Mouse (Mus musculus) liver, adult 2 months (tissue): ENCODE data around the gene Oxtr. TPM values are rescaled to one million over a fixed set of nuclear protein-coding genes. Genes with fewer than 3 reads are reported as not detected.
A peak's percentile ranks its signal among the peaks of the same experiment; 100 is the strongest.

Experiments
- DNase-seq: peaks from one replicate; pipeline ENCODE4 v3.0.0-alpha.2; 2011; ENCODE audit warnings: low read depth, low spot score; ENCODE audit errors: extremely low read depth
- H3K27ac ChIP-seq: fragments of 200-500 bp; replicated peaks from 2 replicates; pipeline ENCODE4 v1.5.1; 2012; ENCODE audit warnings: low read depth, mild to moderate bottlenecking, control low read depth, inconsistent platforms, low read length; ENCODE audit not compliant: insufficient read depth
- H3K27me3 ChIP-seq: fragments of 200-500 bp; 2 replicates; pipeline ENCODE4 v1.6.1; 2012; ENCODE audit warnings: mild to moderate bottlenecking, moderate library complexity, low read length, inconsistent platforms; ENCODE audit not compliant: control insufficient read depth, insufficient read depth
- H3K36me3 ChIP-seq: fragments of 200-500 bp; 2 replicates; pipeline ENCODE4 v1.6.1; 2012; ENCODE audit warnings: low read length, inconsistent platforms; ENCODE audit not compliant: control insufficient read depth, insufficient read depth
- H3K4me1 ChIP-seq: fragments of 200-500 bp; 2 replicates; pipeline ENCODE4 v1.6.1; 2011; ENCODE audit warnings: low read length; ENCODE audit not compliant: control insufficient read depth, insufficient read depth
- H3K4me3 ChIP-seq: fragments of 200-500 bp; 2 replicates; pipeline ENCODE4 v1.5.1; 2011; ENCODE audit warnings: low read depth, mild to moderate bottlenecking, control low read depth, low read length, moderate library complexity; ENCODE audit not compliant: insufficient read depth
- H3K79me2 ChIP-seq: fragments of 200-500 bp; 2 replicates; pipeline ENCODE4 v1.6.1; 2012; ENCODE audit warnings: inconsistent platforms, mild to moderate bottlenecking, low read length, moderate library complexity; ENCODE audit not compliant: control insufficient read depth, insufficient read depth
- H3K9ac ChIP-seq: fragments of 200-500 bp; 2 replicates; pipeline ENCODE4 v1.6.1; 2012; ENCODE audit warnings: low read depth, mild to moderate bottlenecking, control low read depth, inconsistent platforms, low read length
- CTCF ChIP-seq: fragments of 200-500 bp; IDR thresholded peaks from 2 replicates; pipeline ENCODE4 v1.5.1; 2011; ENCODE audit warnings: low read depth, low read length, control low read depth
- POLR2A ChIP-seq: fragments of 200-500 bp; IDR thresholded peaks from 2 replicates; pipeline ENCODE4 v1.6.1; 2011; ENCODE audit warnings: low read length, control low read depth; ENCODE audit not compliant: insufficient read depth; ENCODE audit errors: extremely low read depth
- WGBS: fragments of 180-500 bp; shearing (Covaris S2); methylation state at CpG from one replicate; pipeline ENCODE4 v1.1.7; 2018; 5-methylcytosine and 5-hydroxymethylcytosine counted together
- polyA plus RNA-seq: library from polyadenylated mRNA; depleted of rRNA; stranded (reverse); fragments of >200 nt; gene quantifications from 2 replicates; pipeline ENCODE4 v1.2.3, GENCODE M21; 2012
- total RNA-seq: library from RNA; depleted of rRNA; stranded (reverse); fragments of >200 nt; gene quantifications from 2 replicates; pipeline ENCODE4 v1.2.3, GENCODE M21; 2014

Gene Oxtr
- total and polyA plus RNA-seq, 2 experiments, result not detected

DNA sequence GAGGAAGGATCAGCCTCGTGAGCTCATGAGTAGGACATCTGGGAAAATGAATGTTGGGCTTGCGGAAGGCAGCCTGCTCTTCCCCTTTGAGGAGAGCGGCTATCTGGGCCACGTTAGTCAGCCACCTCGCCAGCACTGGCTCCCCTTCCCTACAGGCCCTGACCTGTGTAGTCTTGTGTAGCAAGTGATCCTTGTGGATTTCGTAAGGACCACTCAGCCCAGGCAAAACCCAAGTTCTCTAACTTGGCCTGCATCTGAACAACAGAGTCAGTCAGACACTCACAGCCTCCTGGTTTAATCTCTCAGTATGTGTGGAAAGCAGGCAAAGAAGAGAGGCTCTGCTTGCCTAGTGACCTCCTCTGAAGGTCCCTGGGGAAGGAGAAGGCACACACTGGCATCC is 2.9 kb upstream of the Oxtr start:
- peaks cover 10% of the 10 kb centered on the region for H3K4me1 ChIP-seq
- H3K27ac ChIP-seq, result no peak overlapping the region
- TF ChIP-seq CTCF, result no peak
- no peaks in the 10 kb centered on the region for H3K79me2 ChIP-seq
- no peaks in the 10 kb centered on the region for H3K36me3 ChIP-seq
- WGBS, result 93% methylated on average over 6 of the region's 6 CpGs
- DNase-seq, result no peak
- no peak overlapping the region for H3K9ac ChIP-seq
- peaks cover 14% of the 10 kb centered on the region for H3K27me3 ChIP-seq
- H3K4me3 ChIP-seq, result no peak overlapping the region

DNA sequence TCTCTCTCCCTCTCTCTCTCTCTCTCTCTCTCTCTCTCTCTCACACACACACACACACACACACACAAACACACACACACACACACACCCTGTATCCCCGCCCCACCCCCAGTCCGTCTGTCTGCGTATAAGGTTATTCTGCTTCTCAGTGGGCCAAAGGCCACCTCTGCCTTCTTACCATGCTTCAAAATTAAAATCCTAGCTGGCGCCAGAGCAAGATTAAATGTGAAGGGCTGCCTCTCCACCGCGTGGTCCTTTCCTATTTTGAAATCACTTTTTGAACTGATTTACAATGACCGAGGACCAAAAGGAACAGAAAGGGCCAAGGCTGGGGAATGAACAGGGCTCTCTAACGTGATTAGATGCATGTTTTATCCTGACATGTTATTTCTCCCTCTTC is 1.8 kb upstream of the Oxtr start:
- no peaks in the 10 kb centered on the region for H3K36me3 ChIP-seq
- no peak overlapping the region for H3K4me3 ChIP-seq
- H3K79me2 ChIP-seq, result no peaks in the 10 kb centered on the region
- peaks cover 8% of the 10 kb centered on the region for H3K4me1 ChIP-seq
- H3K27me3 ChIP-seq, result peaks cover 14% of the 10 kb centered on the region
- no peak for DNase-seq
- no peak overlapping the region for H3K9ac ChIP-seq
- H3K27ac ChIP-seq, result no peak overlapping the region
- TF ChIP-seq CTCF (no peak), POLR2A (no peak)
- WGBS, result 83% methylated on average over 8 of the region's 8 CpGs

DNA sequence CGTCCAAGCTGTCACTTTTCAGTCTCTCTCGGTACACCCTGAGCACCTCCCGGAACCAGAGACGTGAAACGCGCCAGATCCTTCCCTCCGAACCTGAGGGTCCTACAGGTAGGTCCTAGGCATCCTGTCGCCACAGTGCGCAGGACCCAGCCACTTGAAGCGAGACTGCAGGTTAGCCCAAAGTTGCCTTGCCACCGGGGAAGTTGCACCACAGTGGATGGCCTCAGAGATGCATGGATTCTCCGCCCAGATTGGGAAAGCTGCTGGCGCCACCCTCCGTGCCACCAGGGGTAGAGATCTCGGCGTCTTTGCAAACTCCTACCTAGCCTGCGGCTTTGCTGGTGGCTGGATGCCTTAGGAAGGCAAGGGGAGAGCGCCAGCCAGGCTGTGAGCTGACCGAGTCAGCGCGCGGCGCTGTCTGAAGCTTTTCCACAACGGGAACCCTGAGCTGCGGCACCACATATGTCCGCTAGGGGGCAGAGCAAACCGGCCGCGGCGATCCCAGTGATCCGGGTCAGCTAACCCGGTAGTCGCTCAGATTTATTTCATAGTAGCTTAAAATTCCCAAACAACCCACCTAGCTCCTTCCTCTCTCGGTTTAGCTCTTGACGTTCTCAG is 991 bp upstream of the Oxtr start:
- peak; percentile 54 for DNase-seq
- H3K79me2 ChIP-seq, result no peaks in the 10 kb centered on the region
- H3K4me1 ChIP-seq, result peaks cover 3% of the 10 kb centered on the region; the same call in 1 of the 2 replicates
- no peaks in the 10 kb centered on the region for H3K36me3 ChIP-seq
- H3K27me3 ChIP-seq, result peaks cover 14% of the 10 kb centered on the region
- TF ChIP-seq POLR2A, result no peak
- peak; percentile 91 for TF ChIP-seq CTCF
- no peak overlapping the region for H3K27ac ChIP-seq
- H3K9ac ChIP-seq, result no peak overlapping the region
- WGBS, result 2% methylated on average over 35 of the region's 35 CpGs
- H3K4me3 ChIP-seq, result peak overlapping the region; percentile 5; the same call in 1 of the 2 replicates

DNA sequence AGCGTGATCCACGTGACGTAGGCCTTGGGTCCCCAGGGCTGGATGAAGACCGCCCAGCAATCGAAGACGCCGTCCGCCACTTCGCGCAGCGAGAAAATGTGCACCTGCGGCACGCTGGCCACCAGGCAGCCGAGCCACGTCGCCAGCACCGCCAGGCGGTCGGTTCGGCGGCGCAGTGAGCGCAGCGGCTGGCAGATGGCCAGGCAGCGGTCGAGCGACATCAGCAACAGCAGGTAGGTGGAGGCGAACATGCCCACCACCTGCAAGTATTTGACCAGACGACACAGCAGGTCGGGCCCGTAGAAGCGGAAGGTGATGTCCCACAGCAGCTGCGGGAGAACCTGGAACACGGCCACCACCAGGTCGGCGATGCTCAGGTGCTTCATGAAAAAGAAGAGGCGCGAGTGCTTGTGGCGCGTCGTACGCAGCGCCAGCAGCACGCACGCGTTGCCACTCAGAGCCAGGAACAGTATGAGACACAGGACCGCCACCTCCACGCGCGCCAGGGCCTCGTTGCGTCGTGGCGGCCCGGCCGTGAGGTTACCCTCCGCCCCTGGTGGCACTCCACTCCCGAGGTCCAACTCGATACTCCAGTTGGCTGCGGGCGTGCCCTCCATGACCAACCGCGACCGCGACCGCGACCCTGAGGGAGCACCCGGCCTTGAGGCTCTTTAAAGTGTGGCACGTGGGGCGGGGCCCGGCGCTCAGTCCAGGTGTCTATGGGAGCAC is 398 bp downstream of the Oxtr start:
- Histone ChIP-seq H3K27ac (no peak overlapping the region), H3K79me2 (no peaks in the 10 kb centered on the region), H3K4me3 (peak overlapping the region; percentile 31; the same call in 1 of the 2 replicates), H3K9ac (no peak overlapping the region), H3K27me3 (peaks cover 14% of the 10 kb centered on the region), H3K36me3 (no peaks in the 10 kb centered on the region), H3K4me1 (peaks cover 3% of the 10 kb centered on the region; the same call in 1 of the 2 replicates)
- no peak for DNase-seq
- TF ChIP-seq POLR2A (no peak), CTCF (0 out of 2 replicates have a peak, but pooled peaks have one; percentile 4)
- WGBS, result 8% methylated on average over 72 of the region's 72 CpGs

DNA sequence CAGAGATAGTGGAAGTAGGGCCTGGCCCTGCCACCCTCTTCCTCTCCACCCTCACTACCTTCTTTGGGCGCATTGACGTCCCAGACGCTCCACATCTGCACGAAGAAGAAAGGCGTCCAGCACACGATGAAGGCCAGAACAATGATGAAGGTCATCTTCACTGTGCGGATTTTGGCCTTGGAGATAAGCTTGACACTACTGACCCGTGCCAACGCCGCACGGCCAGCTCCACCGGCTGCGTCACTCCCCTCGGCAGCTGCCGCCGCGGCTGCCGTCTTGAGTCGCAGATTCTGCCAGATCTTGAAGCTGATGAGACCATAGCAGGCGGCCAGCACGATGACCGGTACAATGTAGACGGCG is 942 bp downstream of the Oxtr start:
- Histone ChIP-seq H3K27ac (no peak overlapping the region), H3K9ac (no peak overlapping the region), H3K79me2 (no peaks in the 10 kb centered on the region), H3K4me3 (no peak overlapping the region), H3K27me3 (peaks cover 14% of the 10 kb centered on the region), H3K36me3 (no peaks in the 10 kb centered on the region), H3K4me1 (peaks cover 3% of the 10 kb centered on the region; the same call in 1 of the 2 replicates)
- no peak for DNase-seq
- WGBS, result 28% methylated on average over 24 of the region's 24 CpGs
- TF ChIP-seq CTCF, result no peak
- TF ChIP-seq POLR2A, result no peak

DNA sequence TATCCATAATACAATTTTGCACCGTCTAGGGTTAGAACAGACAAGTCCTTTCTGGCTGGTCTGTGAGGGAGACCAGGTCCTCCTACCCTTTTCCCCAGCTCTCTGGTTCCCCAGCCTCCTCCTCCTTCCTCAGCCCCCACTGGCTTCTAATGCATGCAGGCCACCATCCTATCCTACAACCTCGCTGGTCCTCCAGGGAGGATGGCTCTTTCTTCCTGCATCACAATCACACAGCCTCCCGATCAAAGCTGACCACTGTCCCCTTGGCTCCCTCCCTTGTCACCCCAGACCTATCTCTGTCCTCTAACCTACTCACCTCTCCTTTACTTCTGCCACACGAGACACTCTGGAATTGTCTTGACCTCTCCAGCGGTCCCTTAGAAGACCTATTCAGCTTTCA is 1.8 kb downstream of the Oxtr start:
- peaks cover 3% of the 10 kb centered on the region; the same call in 1 of the 2 replicates for H3K4me1 ChIP-seq
- no peak overlapping the region for H3K9ac ChIP-seq
- DNase-seq, result no peak
- no peaks in the 10 kb centered on the region for H3K79me2 ChIP-seq
- H3K27ac ChIP-seq, result no peak overlapping the region
- H3K36me3 ChIP-seq, result no peaks in the 10 kb centered on the region
- H3K27me3 ChIP-seq, result peaks cover 14% of the 10 kb centered on the region
- TF ChIP-seq CTCF (no peak), POLR2A (no peak)
- no peak overlapping the region for H3K4me3 ChIP-seq
- 79% methylated on average over 5 of the region's 5 CpGs for WGBS
